ENCODE assay signal across 20 mouse cellular contexts in the genomic region with DNA sequence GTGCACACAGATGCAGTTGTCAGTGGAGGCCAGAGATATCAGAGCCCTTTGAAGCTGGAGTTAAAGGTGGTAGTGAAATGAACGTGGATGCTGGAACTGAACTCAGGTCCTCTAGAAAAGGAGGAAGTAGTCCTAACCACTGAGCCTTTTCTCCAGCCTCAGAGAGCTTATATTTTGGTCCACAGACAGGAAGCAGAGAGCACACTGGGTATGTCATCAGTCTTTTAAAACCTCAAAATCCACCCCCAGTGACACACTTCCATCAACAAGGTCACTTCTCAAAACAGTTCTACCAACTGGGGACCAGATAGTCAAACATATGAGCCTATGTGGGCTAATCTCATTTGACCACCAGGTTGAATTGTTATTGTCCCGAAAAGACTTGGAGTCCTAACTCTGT. TPM values are rescaled to one million over a fixed set of nuclear protein-coding genes. Genes with fewer than 3 reads are reported as not detected.
A peak's percentile ranks its signal among the peaks of the same experiment; 100 is the strongest.
DNase-seq lines count a peak whose midpoint lies in the region; ATAC-seq and TF ChIP-seq lines count a peak whose summit lies in the region.
"Had no signal": no experiment of that assay in that cellular context is flagged by ENCODE, and none has a peak within 500 bp of the region (broad histone marks: within the 10 kb centered on the region; RNA-seq: fewer than 3 reads in every experiment).

No protein-coding gene starts in this region.

- TF ChIP-seq EP300 in CH12.LX (IDR thresholded peaks at IDR 0.05; ENCODE audit: low read length), result no peak

- WGBS in heart, embryonic 12.5 days, result 76% methylated on average over 2 of the region's 2 CpGs

- H3K79me2 ChIP-seq in CH12.LX (replicated peaks; ENCODE audit: control insufficient read depth, extremely low read depth, insufficient read depth, poor library complexity, severe bottlenecking), result no peaks in the 10 kb centered on the region

- H3K4me1 ChIP-seq in CH12.LX (ENCODE audit: control insufficient read depth in 1 of 2, insufficient read depth in 2 of 2), result peaks cover 4 to 26% of the 10 kb centered on the region in 2 experiments; a peak in 3 of 4 replicates
- H3K4me1 ChIP-seq in heart, embryonic 12.5 days (replicated peaks), result peaks cover 13% of the 10 kb centered on the region

- no peak for TF ChIP-seq RAD21 in CH12.LX (IDR thresholded peaks at IDR 0.05; ENCODE audit: low read depth, low read length)

- in situ Hi-C loops in CH12.LX (cut with MboI; ENCODE audit: low pct_ligation_motif_present, low pct_unique_long_range_greater_than_20kb, low sequenced_read_pairs), result no loop called here

- no peak overlapping the region for H3K4me3 ChIP-seq in CH12.LX (replicated peaks in 1 of 3; ENCODE audit: low read depth in 2 of 3, low read length in 2 of 3, poor library complexity in 1 of 3)
- H3K4me3 ChIP-seq in heart, embryonic 12.5 days, result no peak overlapping the region
- H3K4me3 ChIP-seq: embryonic facial prominence, embryonic 12.5 days; forebrain, embryonic 15.5 days; heart, embryonic 10.5 days; hindbrain, embryonic 10.5 days had no signal

- no peak overlapping the region for H3K4me2 ChIP-seq in CH12.LX (ENCODE audit: insufficient read depth, low read depth, poor library complexity, severe bottlenecking)
- H3K4me2 ChIP-seq in heart, embryonic 12.5 days, result no peak overlapping the region
- H3K4me2 ChIP-seq: embryonic facial prominence, embryonic 12.5 days; forebrain, embryonic 15.5 days; hindbrain, embryonic 14.5 days had no signal

- TF ChIP-seq POLR2A in CH12.LX (IDR thresholded peaks at IDR 0.05; ENCODE audit: low read depth, low read length), result no peak

- H3K9ac ChIP-seq in CH12.LX (ENCODE audit: insufficient read depth, low read depth), result no peak overlapping the region
- H3K9ac ChIP-seq in heart, embryonic 12.5 days, result no peak overlapping the region
- H3K9ac ChIP-seq: embryonic facial prominence, embryonic 12.5 days; forebrain, embryonic 15.5 days; hindbrain, embryonic 14.5 days had no signal

- H3K9me3 ChIP-seq in CH12.LX (replicated peaks; ENCODE audit: low read length), result no peaks in the 10 kb centered on the region
- no peaks in the 10 kb centered on the region for H3K9me3 ChIP-seq in heart, embryonic 12.5 days (replicated peaks)
- H3K9me3 ChIP-seq: embryonic facial prominence, embryonic 12.5 days; forebrain, embryonic 15.5 days; heart, embryonic 10.5 days; hindbrain, embryonic 10.5 days had no signal

- ATAC-seq in megakaryocyte, adult 5-6 weeks (ENCODE audit: poor library complexity, severe bottlenecking), result peak; percentile 59
- ATAC-seq in heart, embryonic 12.5 days (ENCODE audit: insufficient number of reproducible peaks, low FRiP score), result no peak
- ATAC-seq: activated CD4-positive, CD25-positive, alpha-beta regulatory T cell, adult 4 months; CD4-positive, CD25-positive, alpha-beta regulatory T cell, adult 4 months; forebrain, embryonic 15.5 days; Patski had no signal

- H3K27me3 ChIP-seq in CH12.LX (replicated peaks), result no peaks in the 10 kb centered on the region
- no peaks in the 10 kb centered on the region for H3K27me3 ChIP-seq in splenic B cell, adult 2 months (ENCODE audit: control insufficient read depth, insufficient read depth, low read length, poor library complexity, severe bottlenecking)
- H3K27me3 ChIP-seq in heart, embryonic 12.5 days (replicated peaks), result no peaks in the 10 kb centered on the region
- H3K27me3 ChIP-seq: embryonic facial prominence, embryonic 12.5 days; forebrain, embryonic 15.5 days had no signal

- TF ChIP-seq CTCF in CH12.LX (conservative IDR thresholded peaks at IDR 0.05 in 1 of 2, IDR thresholded peaks at IDR 0.05 in 1 of 2; ENCODE audit: low read depth in 2 of 2, low read length in 2 of 2), result no peak

- dilution Hi-C loops in CH12.LX (cut with MboI; ENCODE audit: extremely low pct_ligation_motif_present, extremely low pct_unique_long_range_greater_than_20kb, low sequenced_read_pairs), result no loop called here

- DNase-seq in 416B (ENCODE audit: low read depth), result peak; percentile 78
- DNase-seq in CH12.LX (ENCODE audit: extremely low read depth), result peak; percentile 51
- DNase-seq in splenic B cell, adult 2 months (ENCODE audit: low read depth, low spot score), result peak; percentile 44
- DNase-seq in layer of hippocampus, adult 11-12 months (ENCODE audit: low spot score), result no peak
- DNase-seq: adrenal gland, postnatal 14 days; B cell, adult 2 months; cerebellum, adult 18-20 months; cerebellum, postnatal 14 days; gastrocnemius, postnatal 36 days; heart, adult 18-20 months had no signal

- H3K36me3 ChIP-seq in CH12.LX (replicated peaks in 1 of 2; ENCODE audit: control insufficient read depth in 1 of 2, insufficient read depth in 1 of 2, low read length in 1 of 2), result peaks cover 0 to 5% of the 10 kb centered on the region in 2 experiments
- no peaks in the 10 kb centered on the region for H3K36me3 ChIP-seq in splenic B cell, adult 2 months (ENCODE audit: control insufficient read depth, insufficient read depth, low read length, poor library complexity, severe bottlenecking)
- H3K36me3 ChIP-seq in heart, embryonic 12.5 days, result no peaks in the 10 kb centered on the region
- H3K36me3 ChIP-seq: embryonic facial prominence, embryonic 12.5 days; forebrain, embryonic 15.5 days; heart, embryonic 10.5 days; hindbrain, embryonic 10.5 days had no signal

- H3K27ac ChIP-seq in CH12.LX (ENCODE audit: insufficient read depth, low read depth), result no peak overlapping the region
- H3K27ac ChIP-seq in heart, embryonic 12.5 days (ENCODE audit: poor library complexity, severe bottlenecking), result no peak overlapping the region
- H3K27ac ChIP-seq: embryonic facial prominence, embryonic 12.5 days; forebrain, embryonic 15.5 days; heart, embryonic 10.5 days; hindbrain, embryonic 10.5 days; hindbrain, embryonic 14.5 days had no signal

TF ChIP-seq in CH12.LX, 34 proteins besides CTCF, POLR2A, EP300 and RAD21:
- TF ChIP-seq ELF1 (IDR thresholded peaks at IDR 0.05; ENCODE audit: low read depth, low read length) (0 out of 2 replicates have a peak, but pooled peaks have one; percentile 14), ZMIZ1 (IDR thresholded peaks at IDR 0.05; ENCODE audit: low read depth, low read length) (no peak), JUN (IDR thresholded peaks at IDR 0.05; ENCODE audit: insufficient read depth, low read depth, low read length) (no peak)

RNA-seq across cellular contexts. Expression of a gene that starts 1.7 kb away (rescaled TPM):
- total RNA-seq in CH12.LX (2012; rRNA removed) (7.4 and 8.1 TPM in 2 replicates), CH12.LX (2014; rRNA removed) (9.7 and 10.3 TPM in 2 replicates)
- polyA plus RNA-seq in CH12.LX (2012; ENCODE audit: insufficient read length, low read depth), result 9.4 and 10.6 TPM in 2 replicates
- 25.9 and 34.5 TPM in 2 replicates for total RNA-seq in megakaryocyte, adult 5-6 weeks (2015)
- total RNA-seq in megakaryocyte, adult 5-6 weeks (2017), result 39.5 and 40.5 TPM in 2 replicates
- 13.5 and 14.1 TPM in 2 replicates for polyA plus RNA-seq in heart, embryonic 12.5 days (2016; fragmentation: Nextera tagmentation; extraction: Ambion mirVana)

RNA-seq across cellular contexts. Expression of a gene that starts 46.5 kb away (rescaled TPM):
- total RNA-seq in CH12.LX (2012; rRNA removed) (0.59 and 0.72 TPM in 2 replicates), CH12.LX (2014; rRNA removed) (0.16 and 0.24 TPM in 2 replicates)
- polyA plus RNA-seq in CH12.LX (2012; ENCODE audit: insufficient read length, low read depth), result 0.12 TPM in 1 of 2 replicates, not detected in the other
- 0.43 and 0.74 TPM in 2 replicates for total RNA-seq in megakaryocyte, adult 5-6 weeks (2015)
- 1.0 and 1.3 TPM in 2 replicates for total RNA-seq in megakaryocyte, adult 5-6 weeks (2017)
- 1.7 TPM in 2 replicates for polyA plus RNA-seq in heart, embryonic 12.5 days (2016; fragmentation: Nextera tagmentation; extraction: Ambion mirVana)
